Mouse (Mus musculus): ENCODE measurements around the gene Crbn. TPM values are rescaled to one million over a fixed set of nuclear protein-coding genes. Genes with fewer than 3 reads are reported as not detected.

Gene Crbn
- total RNA-seq, 2 experiments from 2014 or later, result 91.2 to 101 TPM

DNA sequence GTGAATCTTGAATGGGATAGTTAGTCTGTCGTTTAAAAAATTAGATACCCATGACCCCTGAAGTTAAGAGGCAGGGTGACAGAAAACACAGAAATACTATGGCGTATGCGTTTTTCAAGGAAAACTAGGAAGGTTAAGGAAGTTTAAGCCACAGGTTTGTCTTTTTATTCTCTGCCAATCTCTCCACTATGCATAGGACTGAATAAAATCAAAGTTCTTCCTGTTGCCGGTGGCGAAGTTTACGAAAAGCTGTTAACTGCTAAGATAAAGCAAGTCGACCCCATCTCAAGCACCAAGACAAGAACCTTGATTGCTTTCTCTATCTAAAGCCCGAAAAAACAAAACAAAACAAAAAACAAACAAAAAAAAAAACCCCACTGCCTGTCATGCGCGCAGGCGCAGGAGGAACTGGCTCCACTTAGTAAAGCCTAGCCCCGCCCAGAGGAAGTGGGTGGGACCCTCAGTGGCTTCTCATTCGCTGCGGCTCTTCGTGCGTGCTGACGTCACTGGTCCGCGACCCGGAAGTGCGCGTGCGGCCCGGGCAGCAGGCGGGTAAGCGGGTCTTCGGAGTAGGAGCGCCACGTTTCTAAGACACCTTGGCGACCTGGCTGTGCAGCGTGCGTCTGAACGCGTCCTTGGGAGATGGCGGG is 31.1 kb downstream of the Crbn start, which contains the start of gene Trnt1:
Trnt1 (plus strand) TSS at position 481 of the 650 bp plus-strand sequence.
- peak; percentile 96 to 97 for DNase-seq (ENCODE audit: low spot score in 2 of 2)
- intact Hi-C loops (cut with DNase I), result no loop called here

DNA sequence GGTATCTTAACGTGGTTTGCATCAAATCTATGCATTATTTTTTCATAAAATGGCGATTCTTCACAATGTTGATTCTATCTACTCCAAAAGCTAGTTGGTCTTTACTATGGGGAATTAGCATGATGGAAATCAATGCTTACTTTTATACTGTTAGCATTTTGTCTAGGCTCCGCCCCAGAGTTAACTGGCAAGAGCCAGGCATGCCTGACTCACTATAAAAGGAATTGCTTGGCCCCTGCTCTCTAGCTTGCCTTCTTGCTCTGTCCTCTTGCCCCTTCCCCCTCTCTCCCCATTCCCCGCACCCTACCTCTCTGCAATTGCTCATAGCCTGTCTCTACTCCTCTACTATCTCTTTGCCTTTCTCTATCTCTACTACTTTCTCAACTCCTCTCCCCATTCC is 33.1 kb downstream of the Crbn start:
- intact Hi-C loops (cut with DNase I), result no loop called here

DNA sequence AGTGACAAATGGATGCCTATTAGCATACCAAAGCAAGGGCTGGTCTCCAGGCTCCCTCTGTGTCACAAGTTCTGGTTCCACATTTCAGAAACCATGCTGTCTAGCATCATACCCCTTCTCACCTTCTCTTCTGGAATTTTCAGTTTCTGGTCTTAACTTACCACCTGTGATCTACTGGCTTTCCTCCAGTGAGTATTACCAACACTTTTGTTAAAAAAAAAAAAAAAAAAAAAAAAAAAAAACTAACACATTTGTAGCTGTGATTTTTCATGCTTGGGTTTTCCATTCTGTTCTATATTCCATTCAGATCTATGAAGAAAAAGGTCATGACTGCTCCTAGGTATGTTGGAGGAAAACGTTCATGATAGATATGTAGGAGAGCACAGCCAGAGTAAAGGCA is 34.0 kb downstream of the Crbn start:
- no peak for DNase-seq (ENCODE audit: low spot score in 2 of 2)
- intact Hi-C loops (cut with DNase I), result no loop called here

More for the DNA sequence above, 33.1 kb downstream of the Crbn start:
- DNase-seq (ENCODE audit: low spot score in 2 of 2), result no peak

DNA sequence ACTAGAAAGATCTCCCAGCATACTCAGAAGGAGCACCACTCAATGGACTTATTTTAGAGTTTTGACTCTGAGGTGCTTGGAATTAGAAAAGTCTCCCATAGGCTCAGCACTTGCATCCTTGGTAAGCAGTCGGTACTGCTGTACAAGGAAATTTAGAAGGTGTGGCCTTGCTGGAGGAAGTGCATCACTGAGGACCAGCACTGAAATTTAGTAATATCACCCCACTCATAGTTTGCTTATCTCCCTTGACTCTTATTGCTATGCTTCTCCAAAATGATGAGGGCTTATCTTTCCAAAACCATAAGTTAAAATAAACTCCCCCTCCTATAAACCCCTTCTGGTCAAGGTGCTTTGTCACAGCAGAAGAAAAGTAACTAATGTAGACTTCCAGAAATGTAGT is 38.4 kb downstream of the Crbn start:
- DNase-seq (ENCODE audit: low spot score in 2 of 2), result no peak
- intact Hi-C loops (cut with DNase I), result no loop called here

DNA sequence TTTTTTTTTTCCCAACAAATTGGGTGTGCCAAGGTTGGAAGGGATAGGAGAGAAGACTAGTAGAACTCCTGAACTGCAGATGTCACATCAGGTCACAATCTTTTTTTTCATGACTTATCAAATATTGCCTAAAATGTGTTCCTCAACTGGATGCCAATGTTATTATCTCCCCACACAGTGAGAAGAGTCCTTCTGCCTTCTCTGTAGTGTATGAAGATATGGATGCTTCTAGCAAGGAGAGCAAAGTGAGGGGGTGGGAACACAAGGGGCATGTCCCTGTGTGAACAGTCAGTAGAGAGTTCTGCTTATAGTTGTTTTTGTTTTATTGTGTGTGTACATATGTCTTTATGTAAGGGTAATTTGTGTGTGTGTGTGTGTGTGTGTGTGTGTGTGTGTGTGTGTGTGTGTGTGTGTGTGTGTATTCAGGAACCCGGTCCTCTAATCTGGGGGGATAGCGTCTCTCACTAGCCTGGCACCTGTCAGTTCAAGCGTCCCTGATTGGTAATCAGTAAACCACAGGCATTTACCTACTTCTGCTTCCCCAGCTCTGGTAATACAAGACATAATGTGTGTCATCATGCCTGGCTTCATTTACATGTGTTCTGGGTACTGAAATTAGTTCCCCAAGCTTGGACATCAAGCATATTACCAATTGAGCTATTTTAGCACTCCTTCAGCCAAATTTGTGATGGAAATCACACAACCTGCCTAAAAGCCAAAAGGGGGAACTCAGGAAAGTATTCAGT is 39.2 kb downstream of the Crbn start:
- intact Hi-C loops (cut with DNase I), result no loop called here
- no peak for DNase-seq (ENCODE audit: low spot score in 2 of 2)

DNA sequence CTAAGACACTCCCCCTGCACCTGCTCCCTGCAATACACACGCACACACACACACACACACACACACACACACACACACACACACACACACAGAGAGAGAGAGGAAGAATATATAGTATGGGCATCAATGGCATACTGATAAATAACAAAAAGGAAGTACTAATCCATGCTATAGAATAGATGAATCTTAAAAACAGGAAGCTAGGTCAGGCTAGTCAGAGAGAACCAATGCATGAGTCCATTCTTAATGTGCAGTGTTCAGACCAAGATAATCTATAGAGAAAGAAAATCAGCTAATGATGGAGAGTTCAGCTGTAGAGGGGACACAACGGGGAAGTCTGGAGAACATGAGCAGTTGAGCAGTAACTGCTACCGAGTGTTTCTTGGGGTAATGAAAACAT is 41.6 kb downstream of the Crbn start:
- intact Hi-C loops (cut with DNase I), result no loop called here
- DNase-seq (ENCODE audit: low spot score in 2 of 2), result no peak

DNA sequence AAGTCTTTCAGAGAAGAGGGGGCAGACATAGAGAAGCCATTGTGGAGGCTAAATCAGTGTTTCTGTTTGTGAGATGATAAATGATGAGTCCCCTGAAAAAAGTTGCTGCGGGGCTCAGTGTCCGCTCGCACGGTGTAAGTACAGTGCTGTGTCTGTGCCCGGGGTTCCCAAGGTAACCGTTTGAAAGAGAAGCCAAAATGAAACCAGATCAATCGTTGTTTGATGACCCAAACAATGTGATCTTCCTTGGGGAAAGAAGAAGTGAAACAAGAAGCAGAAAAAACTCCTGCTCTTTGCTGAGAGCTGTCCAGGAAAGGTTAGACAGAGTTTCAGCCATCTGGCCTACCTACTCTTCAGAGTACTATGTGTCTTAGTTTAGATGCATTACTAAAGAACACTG is 49.6 kb downstream of the Crbn start:
- intact Hi-C loops (cut with DNase I), result no loop called here
- DNase-seq (ENCODE audit: low spot score in 2 of 2), result no peak

DNA sequence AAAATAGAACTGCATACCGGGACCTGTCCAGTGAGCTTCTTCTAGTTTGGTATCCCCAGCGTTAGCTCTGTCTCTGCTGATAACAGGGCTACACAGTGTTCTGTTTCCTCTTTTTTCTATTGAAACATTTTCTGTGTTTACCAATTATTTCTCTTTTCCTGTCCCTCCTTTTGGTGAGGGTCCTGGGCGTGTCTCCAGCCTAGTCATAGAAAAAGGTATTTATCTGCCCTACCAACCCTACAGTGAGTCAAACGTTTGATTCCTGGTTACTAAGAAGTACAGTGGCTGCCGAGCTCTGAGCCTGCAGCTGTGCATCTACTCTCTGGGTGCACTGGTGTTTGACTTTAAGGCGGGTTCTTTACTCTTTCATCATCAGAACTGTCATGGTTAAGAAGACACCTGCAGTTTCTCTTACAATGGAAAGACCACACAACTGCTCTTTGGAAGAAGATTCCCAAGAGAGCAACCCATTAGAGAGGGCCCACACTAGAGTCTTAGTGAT is 50.9 kb downstream of the Crbn start, which contains the start of gene Il5ra:
Il5ra (minus strand) TSS at position 151 of the 502 bp plus-strand sequence.
- no peak for DNase-seq (ENCODE audit: low spot score in 2 of 2)
- intact Hi-C loops (cut with DNase I), result no loop called here

DNA sequence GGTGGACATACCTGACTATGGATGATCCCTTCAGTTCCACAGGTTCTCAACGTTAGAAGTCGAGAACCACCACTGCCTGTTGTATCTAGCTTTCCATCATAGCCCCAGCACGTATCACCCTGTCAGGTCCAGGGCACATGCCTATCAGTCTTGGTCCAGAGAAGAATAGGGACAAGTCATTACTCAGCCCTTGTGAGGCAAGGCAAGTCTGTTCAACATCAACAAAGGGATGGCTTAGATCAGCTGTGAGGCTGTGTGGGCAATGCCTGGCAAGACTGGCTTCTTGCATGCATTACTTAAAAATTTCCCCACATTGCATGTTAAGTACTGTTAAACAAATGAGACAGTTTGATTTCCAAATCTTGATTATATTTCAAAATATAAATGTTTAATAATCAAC is 52.1 kb downstream of the Crbn start:
- intact Hi-C loops (cut with DNase I), result no loop called here
- DNase-seq (ENCODE audit: low spot score in 2 of 2), result no peak

DNA sequence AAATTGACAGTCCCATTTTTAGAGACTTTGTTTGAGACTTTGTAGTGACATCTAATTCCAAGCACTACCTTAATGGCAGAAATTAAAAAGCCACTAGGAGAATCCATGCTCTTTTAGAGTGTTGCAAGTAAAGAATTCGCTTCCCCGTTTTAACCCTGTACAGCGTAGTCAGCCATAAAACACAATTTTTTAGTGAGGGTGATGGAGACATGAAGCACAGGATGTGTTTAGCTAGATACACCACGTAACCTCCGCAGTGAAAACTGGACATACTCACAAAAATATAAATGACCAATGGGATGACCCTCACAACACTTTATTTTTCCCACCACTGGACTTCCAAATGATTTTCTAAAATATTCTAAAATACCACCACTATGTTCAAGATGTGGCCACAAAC is 52.6 kb downstream of the Crbn start:
- DNase-seq (ENCODE audit: low spot score in 2 of 2), result no peak
- intact Hi-C loops (cut with DNase I), result no loop called here

DNA sequence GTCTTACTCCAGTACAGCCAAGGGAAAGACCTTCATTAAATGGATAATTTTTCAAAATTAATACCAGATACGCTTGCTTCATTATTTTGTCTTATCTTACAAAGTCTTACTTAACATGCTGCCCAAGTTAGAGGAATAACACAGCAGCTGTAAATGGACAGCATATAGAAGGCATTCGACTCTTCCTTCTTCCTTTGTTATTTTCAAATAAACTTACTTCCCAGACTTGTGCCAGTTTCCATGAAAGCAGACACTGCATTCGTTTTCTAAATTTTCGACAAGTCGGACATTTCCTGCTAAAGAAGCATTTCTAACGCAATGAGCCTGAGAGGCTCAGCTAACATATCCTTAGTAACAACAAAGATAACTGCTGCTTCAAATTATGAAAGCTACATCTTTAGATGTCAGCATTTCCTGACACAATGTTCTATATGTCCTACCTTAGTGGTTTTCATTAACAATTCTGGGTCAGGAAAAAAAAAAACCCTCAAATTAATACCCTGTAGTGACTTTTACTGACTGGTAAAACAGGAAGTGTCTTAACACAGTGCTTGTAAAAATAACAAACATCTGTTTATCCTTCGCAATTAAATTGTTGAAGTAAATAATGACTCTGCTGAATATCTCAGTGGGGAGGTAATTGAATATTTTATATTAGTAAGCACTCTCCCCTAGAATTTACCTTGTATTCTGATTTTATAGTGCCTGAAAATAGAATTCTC is 54.0 kb downstream of the Crbn start:
- intact Hi-C loops (cut with DNase I), result no loop called here
- DNase-seq (ENCODE audit: low spot score in 2 of 2), result no peak

DNA sequence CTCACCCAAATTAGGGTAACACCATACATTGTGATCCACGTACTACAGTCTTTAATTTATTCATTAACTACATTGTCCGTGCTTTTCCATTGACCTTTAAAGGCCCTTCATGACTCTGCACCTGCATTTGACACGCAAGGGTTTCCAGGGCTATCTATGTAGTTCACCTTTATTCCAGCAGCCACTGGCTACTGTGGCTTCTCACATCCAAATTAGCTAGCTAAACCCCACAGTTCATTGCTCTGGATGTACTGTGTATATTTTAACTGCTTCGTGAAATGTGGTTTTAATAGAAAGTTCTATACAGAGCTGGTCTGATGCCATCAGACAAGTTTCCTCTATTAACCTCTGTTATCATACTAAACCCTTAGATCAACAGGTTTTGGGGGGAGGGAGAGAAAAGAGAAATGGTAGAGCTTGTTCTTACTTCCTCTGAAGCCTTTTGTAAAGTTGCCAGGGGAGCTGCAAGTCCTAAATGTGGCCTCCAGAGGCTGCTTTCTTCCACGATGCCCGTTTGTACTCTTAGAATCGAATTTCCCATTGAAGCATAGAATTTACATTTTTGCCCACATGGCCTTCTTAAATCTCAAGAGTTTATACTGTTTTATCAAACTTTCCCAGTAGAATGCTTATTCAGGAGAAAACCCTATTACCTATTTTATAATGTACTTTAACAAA is 56.2 kb downstream of the Crbn start:
- intact Hi-C loops (cut with DNase I), result no loop called here
- DNase-seq (ENCODE audit: low spot score in 2 of 2), result no peak

DNA sequence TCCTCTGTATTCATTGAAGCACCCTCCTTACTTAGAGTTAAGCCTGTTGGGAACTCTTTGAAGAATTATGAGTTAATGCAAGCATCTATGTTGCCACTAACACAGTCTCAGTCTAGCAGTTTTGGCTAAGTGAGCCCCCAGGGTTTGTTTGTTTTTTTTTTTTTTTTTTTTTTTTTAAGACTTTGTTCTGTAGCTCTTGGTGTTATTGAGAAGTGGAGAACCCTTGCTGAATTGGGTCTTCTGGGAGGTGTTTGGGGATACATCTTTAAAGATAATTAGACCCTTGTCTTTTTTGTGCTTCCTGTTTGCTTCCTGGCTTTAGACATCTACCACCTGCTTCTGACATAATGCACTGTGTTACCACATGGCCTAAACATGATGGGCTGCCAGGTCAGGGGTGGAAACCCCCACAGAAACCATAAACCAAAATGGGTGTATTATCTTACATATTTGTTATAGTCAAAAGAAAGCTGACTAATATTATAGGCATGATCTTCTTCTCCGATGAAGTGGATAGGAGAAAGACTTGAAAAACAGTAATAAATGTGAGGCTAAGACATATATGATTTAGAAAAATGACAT is 59.5 kb downstream of the Crbn start:
- intact Hi-C loops (cut with DNase I), result no loop called here

DNA sequence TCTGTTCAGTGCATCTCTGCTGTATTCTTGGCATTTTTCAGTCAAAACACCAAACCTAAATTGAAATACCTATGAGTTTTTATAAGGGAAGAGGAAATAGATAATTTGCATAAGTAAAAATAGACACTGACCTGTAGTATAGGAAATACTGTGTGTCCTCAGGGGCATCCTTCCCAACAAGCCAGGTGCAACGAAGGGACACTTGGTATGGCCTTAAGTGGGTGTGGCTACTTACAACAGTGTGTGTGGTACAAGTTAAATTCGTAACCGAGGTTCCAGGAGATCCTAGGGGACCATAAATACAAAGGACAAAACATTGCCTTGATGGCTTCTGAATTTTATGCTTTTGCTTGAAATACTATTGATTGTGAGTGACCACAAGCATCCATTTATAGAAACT is 61.6 kb downstream of the Crbn start:
- intact Hi-C loops (cut with DNase I), result no loop called here

More for the DNA sequence above, 59.5 kb downstream of the Crbn start:
- no peak for DNase-seq (ENCODE audit: low spot score in 2 of 2)

DNA sequence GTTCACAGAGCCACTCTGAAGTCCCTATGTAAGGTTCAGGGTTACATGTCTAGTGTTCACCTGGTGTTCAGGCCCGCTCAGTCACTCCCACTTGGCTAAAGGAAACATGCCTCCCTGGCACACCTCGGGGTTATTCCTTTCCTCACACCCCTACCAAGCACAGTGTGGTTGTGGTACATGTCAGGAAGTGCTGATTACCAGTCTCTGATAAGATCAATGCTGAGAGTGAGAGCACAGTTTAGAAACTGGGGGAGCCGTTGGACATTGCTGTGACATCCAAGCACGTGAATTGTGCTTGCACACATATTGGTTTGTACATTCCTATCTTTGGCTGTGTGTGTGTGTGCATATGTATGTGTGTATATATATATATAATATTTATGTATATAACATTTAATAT is 67.3 kb downstream of the Crbn start:
- DNase-seq (ENCODE audit: low spot score in 2 of 2), result no peak
- intact Hi-C loops (cut with DNase I), result no loop called here

More for the DNA sequence above, 61.6 kb downstream of the Crbn start:
- DNase-seq (ENCODE audit: low spot score in 2 of 2), result no peak

Other genes starting within 250 kb of the Crbn start
- gene Il5ra, start 51.0 kb downstream of the Crbn start, total RNA-seq (2021), result not detected
- gene Trnt1, start 31.0 kb downstream of the Crbn start, total RNA-seq (2021), result 10 to 100 TPM; 49.9 to 50.7 TPM

Data from left cerebral cortex, postnatal 36 days (tissue).